8 mouse cellular contexts compared by ENCODE assay signal in genomic region chr13:112287571-112288224, GRCm38 (mm10). TPM values are rescaled to one million over a fixed set of nuclear protein-coding genes. Genes with fewer than 3 reads are reported as not detected.
DNase-seq lines count a peak whose midpoint lies in the region; ATAC-seq lines count a peak whose summit lies in the region.

No protein-coding gene starts in this region.

- H3K4me2 ChIP-seq in neural tube, embryonic 11.5 days (ENCODE audit: low read depth) = no peak overlapping the region
- peak overlapping the region; percentile 62 for H3K4me2 ChIP-seq in limb, embryonic 12.5 days

- H3K4me3 ChIP-seq in neural tube, embryonic 11.5 days (ENCODE audit: low read depth, low read length) = no peak overlapping the region
- no peak overlapping the region; the same call in 1 of the 2 replicates for H3K4me3 ChIP-seq in limb, embryonic 12.5 days (replicated peaks)

- H3K27ac ChIP-seq in neural tube, embryonic 11.5 days (ENCODE audit: low read depth, low read length) = no peak overlapping the region
- peak overlapping the region; percentile 31; the same call in 1 of the 2 replicates for H3K27ac ChIP-seq in limb, embryonic 12.5 days

- peak; percentile 41 for DNase-seq in adrenal gland, postnatal 14 days
- DNase-seq in adrenal gland, adult 18-20 months (ENCODE audit: low spot score in 2 of 2) = no peak
- no peak for DNase-seq in neural tube, embryonic 11.5 days (ENCODE audit: low spot score)
- no peak for DNase-seq in neural tube, embryonic 10.5 days (ENCODE audit: extremely low spot score, low spot score)
- no peak for DNase-seq in ovary, adult 18-20 months (ENCODE audit: low spot score)
- DNase-seq in lung, postnatal 14 days = no peak

- peak; percentile 50; the same call in 1 of the 2 replicates for ATAC-seq in neural tube, embryonic 11.5 days (ENCODE audit: insufficient read depth, low FRiP score, low TSS enrichment)
- ATAC-seq in limb, embryonic 12.5 days (ENCODE audit: insufficient number of reproducible peaks, insufficient read depth, low FRiP score, low TSS enrichment, low read depth) = peak; percentile 42; the same call in 1 of the 2 replicates
- peak; percentile 53 for ATAC-seq in neutrophil, adult 5-6 weeks (ENCODE audit: extremely low read depth, insufficient number of reproducible peaks, low FRiP score, poor library complexity, severe bottlenecking)

- H3K27me3 ChIP-seq in neural tube, embryonic 11.5 days (ENCODE audit: control insufficient read depth, insufficient read depth, low read length) = no peaks in the 10 kb centered on the region
- H3K27me3 ChIP-seq in limb, embryonic 12.5 days = peaks cover 3% of the 10 kb centered on the region; the same call in 1 of the 2 replicates

- H3K4me1 ChIP-seq in neural tube, embryonic 11.5 days (ENCODE audit: control insufficient read depth, insufficient read depth, low read length) = 0 out of 2 replicates have a peak, but pooled peaks cover 3% of the 10 kb centered on the region
- H3K4me1 ChIP-seq in limb, embryonic 12.5 days (replicated peaks) = peaks cover 21% of the 10 kb centered on the region

- no peak overlapping the region for H3K9ac ChIP-seq in neural tube, embryonic 11.5 days (ENCODE audit: low read length)
- no peak overlapping the region for H3K9ac ChIP-seq in limb, embryonic 12.5 days (replicated peaks)

- H3K36me3 ChIP-seq in neural tube, embryonic 11.5 days (ENCODE audit: control insufficient read depth, insufficient read depth, low read length) = no peaks in the 10 kb centered on the region
- no peaks in the 10 kb centered on the region for H3K36me3 ChIP-seq in limb, embryonic 12.5 days

- WGBS in neural tube, embryonic 11.5 days = 65% methylated on average over 6 of the region's 6 CpGs
- WGBS in limb, embryonic 12.5 days = 65% methylated on average over 6 of the region's 6 CpGs

- no peaks in the 10 kb centered on the region for H3K9me3 ChIP-seq in neural tube, embryonic 11.5 days (ENCODE audit: control insufficient read depth, low read length)
- no peaks in the 10 kb centered on the region for H3K9me3 ChIP-seq in limb, embryonic 12.5 days

RNA-seq across cellular contexts. Expression of gene Ankrd55, which starts 0.6 kb away (rescaled TPM):
- 3.8 and 4.4 TPM in 2 replicates for total RNA-seq in adrenal gland, postnatal 14 days (2021)
- 1 to 10 TPM in 1 of 2 experiments, under 1 TPM in 1; 0.80 to 4.8 TPM for total RNA-seq in adrenal gland, adult 18-20 months (2021)
- 2.0 and 2.6 TPM in 2 replicates for polyA plus RNA-seq in neural tube, embryonic 11.5 days (2014; fragmentation: Nextera tagmentation; extraction: Ambion mirVana)
- 0.65 and 0.89 TPM in 2 replicates for polyA plus RNA-seq in limb, embryonic 12.5 days (2016; fragmentation: Nextera tagmentation; extraction: Ambion mirVana)
- not detected in 2 replicates for total RNA-seq in neutrophil, adult 5-6 weeks (2017)
